Mouse (Mus musculus) kidney, embryonic 16.5 days (tissue): ENCODE measurements around the gene Dpysl5. TPM values are rescaled to one million over a fixed set of nuclear protein-coding genes. Genes with fewer than 3 reads are reported as not detected.

Experiments
- ATAC-seq: fragments of 200-750 bp; cut with Nextera tagmentation; 2 replicates; pipeline ENCODE4 v1.8.0; 2017; ENCODE audit warnings: moderate TSS enrichment; ENCODE audit not compliant: low FRiP score, low TSS enrichment
- H3K27ac ChIP-seq: fragments of 300-500 bp; sonication (generic); 2 replicates; pipeline ENCODE4 v1.5.1; 2014; ENCODE audit warnings: low read length
- H3K27me3 ChIP-seq: fragments of 300-500 bp; sonication (generic); 2 replicates; pipeline ENCODE4 v1.6.1; 2014; ENCODE audit warnings: low read length, control low read depth, mixed read lengths; ENCODE audit not compliant: insufficient read depth
- H3K36me3 ChIP-seq: fragments of 300-500 bp; sonication (generic); 2 replicates; pipeline ENCODE4 v1.6.1; 2014; ENCODE audit warnings: low read length, control low read depth, mixed read lengths; ENCODE audit not compliant: insufficient read depth
- H3K4me1 ChIP-seq: fragments of 300-500 bp; sonication (generic); 2 replicates; pipeline ENCODE4 v1.6.1; 2014; ENCODE audit warnings: low read length, control low read depth, mixed read lengths; ENCODE audit not compliant: insufficient read depth
- H3K4me2 ChIP-seq: fragments of 300-500 bp; sonication (generic); replicated peaks from 2 replicates; pipeline ENCODE4 v1.6.1; 2014; ENCODE audit warnings: low read depth, low read length
- H3K4me3 ChIP-seq: fragments of 300-500 bp; sonication (generic); 2 replicates; pipeline ENCODE4 v1.5.1; 2014; ENCODE audit warnings: mild to moderate bottlenecking, low read length
- H3K9ac ChIP-seq: fragments of 300-500 bp; sonication (generic); replicated peaks from 2 replicates; pipeline ENCODE4 v1.6.1; 2014; ENCODE audit warnings: low read length
- H3K9me3 ChIP-seq: fragments of 300-500 bp; sonication (generic); 2 replicates; pipeline ENCODE4 v1.6.1; 2016; ENCODE audit warnings: low read length, control low read depth
- WGBS: fragments of 180-500 bp; shearing (Covaris S2); extraction: QIAGEN DNeasy Blood & Tissue Kit; methylation state at CpG from one replicate; pipeline ENCODE4 v1.1.7; 2014; 5-methylcytosine and 5-hydroxymethylcytosine counted together
- polyA plus RNA-seq: library from polyadenylated mRNA; unstranded; fragments of >200 nt; fragmentation: Nextera tagmentation; extraction: Ambion mirVana; gene quantifications from 2 replicates; pipeline ENCODE4 v1.2.1, GENCODE M21; 2015

The Dpysl5 gene
- polyA plus RNA-seq = 5.4 and 7.1 TPM in 2 replicates

GRCm38 (mm10) chr5:30711147-30712001, at the start of gene Dpysl5:
Gene Dpysl5, plus strand, starts transcription at chr5:30711564.
- Histone ChIP-seq H3K9ac (peak within 1 kb of the TSS; percentile 61), H3K4me3 (peak within 1 kb of the TSS; percentile 58), H3K27ac (no peak within 1 kb of the TSS), H3K27me3 (peaks cover 56% of the 10 kb centered on the region), H3K4me2 (peak within 1 kb of the TSS; percentile 94), H3K36me3 (no peaks in the 10 kb centered on the region), H3K9me3 (no peaks in the 10 kb centered on the region), H3K4me1 (peaks cover 24% of the 10 kb centered on the region)
- under 1% methylated on average over 62 of the region's 71 CpGs for WGBS
- ATAC-seq = peak; percentile 87

GRCm38 (mm10) chr5:30665360-30665759, 46.0 kb upstream of the Dpysl5 start:
- H3K36me3 ChIP-seq = peaks cover 10% of the 10 kb centered on the region
- 88% methylated on average over 9 of the region's 9 CpGs for WGBS
- H3K4me3 ChIP-seq = no peak overlapping the region
- H3K27ac ChIP-seq = no peak overlapping the region
- H3K4me2 ChIP-seq = no peak overlapping the region
- H3K27me3 ChIP-seq = no peaks in the 10 kb centered on the region
- H3K9me3 ChIP-seq = 0 out of 2 replicates have a peak, but pooled peaks cover 2% of the 10 kb centered on the region
- no peak overlapping the region for H3K9ac ChIP-seq
- ATAC-seq = no peak
- peaks cover 22% of the 10 kb centered on the region for H3K4me1 ChIP-seq

- H3K4me2 ChIP-seq = peak overlapping the region; percentile 60
- peak overlapping the region; percentile 92 for H3K27ac ChIP-seq
- H3K27me3 ChIP-seq = no peaks in the 10 kb centered on the region
- no peaks in the 10 kb centered on the region for H3K9me3 ChIP-seq
- peak overlapping the region; percentile 70 for H3K9ac ChIP-seq
- peak overlapping the region; percentile 93 for H3K4me3 ChIP-seq
- peaks cover 22% of the 10 kb centered on the region for H3K4me1 ChIP-seq
- WGBS = 51% methylated on average over 6 of the region's 6 CpGs
- H3K36me3 ChIP-seq = peaks cover 10% of the 10 kb centered on the region
- ATAC-seq = no peak
These were observed 45.4 kb upstream of the Dpysl5 start for GRCm38 (mm10) chr5:30665968-30666367.

- Histone ChIP-seq H3K9ac (peak within 1 kb of the TSS; percentile 91), H3K27ac (peak within 1 kb of the TSS; percentile 92), H3K4me3 (peak within 1 kb of the TSS; percentile 93), H3K36me3 (peaks cover 12% of the 10 kb centered on the region), H3K27me3 (no peaks in the 10 kb centered on the region), H3K4me2 (peak within 1 kb of the TSS; percentile 60), H3K4me1 (peaks cover 22% of the 10 kb centered on the region), H3K9me3 (no peaks in the 10 kb centered on the region)
- peak; percentile 97 for ATAC-seq
- WGBS = under 1% methylated on average over 40 of the region's 40 CpGs
These were observed 44.8 kb upstream of the Dpysl5 start, which contains the start of gene Cenpa for GRCm38 (mm10) chr5:30666391-30667195. Gene Cenpa, plus strand, starts transcription at chr5:30666777.

- WGBS = under 1% methylated on average over 13 of the region's 13 CpGs
- H3K9me3 ChIP-seq = no peaks in the 10 kb centered on the region
- no peak for ATAC-seq
- peak overlapping the region; percentile 85 for H3K27ac ChIP-seq
- no peaks in the 10 kb centered on the region for H3K27me3 ChIP-seq
- peak overlapping the region; percentile 91 for H3K9ac ChIP-seq
- H3K4me2 ChIP-seq = peak overlapping the region; percentile 60
- peak overlapping the region; percentile 93 for H3K4me3 ChIP-seq
- peaks cover 18% of the 10 kb centered on the region for H3K36me3 ChIP-seq
- H3K4me1 ChIP-seq = peaks cover 22% of the 10 kb centered on the region
These were observed 44.1 kb upstream of the Dpysl5 start for GRCm38 (mm10) chr5:30667215-30667614.

- Histone ChIP-seq H3K4me1 (peaks cover 22% of the 10 kb centered on the region), H3K27ac (no peak overlapping the region), H3K36me3 (peaks cover 22% of the 10 kb centered on the region), H3K9me3 (no peaks in the 10 kb centered on the region), H3K4me2 (peak overlapping the region; percentile 60), H3K27me3 (no peaks in the 10 kb centered on the region), H3K9ac (peak overlapping the region; percentile 91), H3K4me3 (peak overlapping the region; percentile 93)
- ATAC-seq = no peak
- WGBS = 5% methylated on average over 3 of the region's 3 CpGs
These were observed 43.7 kb upstream of the Dpysl5 start for GRCm38 (mm10) chr5:30667686-30668085.

GRCm38 (mm10) chr5:30668637-30669495, 42.5 kb upstream of the Dpysl5 start:
- Histone ChIP-seq H3K4me1 (peaks cover 22% of the 10 kb centered on the region), H3K4me2 (peak overlapping the region; percentile 60), H3K27ac (no peak overlapping the region), H3K9me3 (no peaks in the 10 kb centered on the region), H3K4me3 (peak overlapping the region; percentile 93), H3K9ac (no peak overlapping the region), H3K36me3 (peaks cover 32% of the 10 kb centered on the region), H3K27me3 (no peaks in the 10 kb centered on the region)
- 89% methylated on average over 9 of the region's 9 CpGs for WGBS
- no peak for ATAC-seq

GRCm38 (mm10) chr5:30669496-30669830, 41.9 kb upstream of the Dpysl5 start:
- ATAC-seq = no peak
- Histone ChIP-seq H3K9me3 (no peaks in the 10 kb centered on the region), H3K36me3 (peaks cover 32% of the 10 kb centered on the region), H3K4me1 (peaks cover 22% of the 10 kb centered on the region), H3K27me3 (no peaks in the 10 kb centered on the region), H3K4me2 (no peak overlapping the region), H3K4me3 (no peak overlapping the region), H3K9ac (no peak overlapping the region), H3K27ac (no peak overlapping the region)
- 86% methylated on average over 3 of the region's 3 CpGs for WGBS

- Histone ChIP-seq H3K36me3 (peaks cover 36% of the 10 kb centered on the region), H3K9me3 (no peaks in the 10 kb centered on the region), H3K4me1 (peaks cover 22% of the 10 kb centered on the region), H3K4me3 (no peak overlapping the region), H3K27ac (no peak overlapping the region), H3K27me3 (no peaks in the 10 kb centered on the region), H3K4me2 (no peak overlapping the region), H3K9ac (no peak overlapping the region)
- ATAC-seq = no peak
- 90% methylated on average over 7 of the region's 7 CpGs for WGBS
These were observed 41.3 kb upstream of the Dpysl5 start for GRCm38 (mm10) chr5:30670091-30670490.
